Mouse (Mus musculus) embryonic fibroblast, embryonic 13.5 days (primary cell): ENCODE results near the gene Rpl9-ps1.

Experiments used
- CTCF ChIP-seq: IDR thresholded peaks from 2 replicates; pipeline ENCODE4 v1.5.1; 2011; ENCODE audit warnings: mild to moderate bottlenecking, control low read depth, low read length, moderate library complexity, borderline replicate concordance; ENCODE audit not compliant: insufficient read depth
- POLR2A ChIP-seq: IDR thresholded peaks from 2 replicates; pipeline ENCODE4 v1.6.1; 2011; ENCODE audit warnings: low read depth, mild to moderate bottlenecking, control low read depth, low read length, moderate library complexity

DNA sequence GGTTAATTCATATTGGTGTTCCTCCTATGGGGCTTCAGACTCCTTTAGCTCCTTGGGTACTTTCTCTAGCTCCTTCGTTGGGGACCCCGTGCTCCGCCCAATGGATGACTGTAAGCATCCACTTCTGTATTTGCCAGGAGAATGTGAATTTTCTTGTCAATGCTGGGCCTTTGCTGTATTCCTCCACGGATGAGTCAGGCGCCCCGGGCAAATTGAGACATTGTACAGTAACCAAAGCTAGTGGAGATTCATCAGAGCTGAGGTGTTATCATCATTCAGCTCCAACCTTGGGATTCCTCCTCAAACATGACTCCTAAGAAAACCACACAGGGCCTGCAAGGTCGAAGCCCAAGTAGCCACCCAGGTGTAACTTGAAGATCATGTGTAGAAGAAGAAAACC lies 47.6 kb downstream of the Rpl9-ps1 start:
- TF ChIP-seq CTCF (no peak), POLR2A (no peak)
